Mouse (Mus musculus) kidney, adult 2 months (tissue): ENCODE measurements around the gene Dennd2a. TPM values are rescaled to one million over a fixed set of nuclear protein-coding genes. Genes with fewer than 3 reads are reported as not detected.

Experiments
- DNase-seq: peaks from one replicate; pipeline ENCODE4 v3.0.0; 2021
- H3K27ac ChIP-seq: fragments of 200-500 bp; 2 replicates; pipeline ENCODE4 v1.5.1; 2012; ENCODE audit warnings: low read depth, low read length, control low read depth, inconsistent platforms; ENCODE audit not compliant: insufficient read depth
- H3K27me3 ChIP-seq: fragments of 200-500 bp; replicated peaks from 2 replicates; pipeline ENCODE4 v1.6.1; 2012; ENCODE audit warnings: mild to moderate bottlenecking, moderate library complexity, low read length, inconsistent platforms; ENCODE audit not compliant: control insufficient read depth, insufficient read depth
- H3K36me3 ChIP-seq: fragments of 200-500 bp; 2 replicates; pipeline ENCODE4 v1.6.1; 2012; ENCODE audit warnings: mild to moderate bottlenecking, moderate library complexity, low read length, inconsistent platforms; ENCODE audit not compliant: control insufficient read depth, insufficient read depth
- H3K4me1 ChIP-seq: fragments of 200-500 bp; 2 replicates; pipeline ENCODE4 v1.6.1; 2011; ENCODE audit warnings: low read length; ENCODE audit not compliant: control insufficient read depth, insufficient read depth
- H3K4me3 ChIP-seq: fragments of 200-500 bp; 2 replicates; pipeline ENCODE4 v1.5.1; 2011; ENCODE audit warnings: mild to moderate bottlenecking, low read depth, low read length, control low read depth; ENCODE audit not compliant: insufficient read depth
- CTCF ChIP-seq: fragments of 200-500 bp; conservative IDR thresholded peaks from 2 replicates; pipeline ENCODE4 v1.5.1; 2011; ENCODE audit warnings: low read depth, mild to moderate bottlenecking, control low read depth, low read length, moderate library complexity, mixed read lengths; ENCODE audit not compliant: insufficient read depth, insufficient read length
- POLR2A ChIP-seq: fragments of 200-500 bp; IDR thresholded peaks from one replicate; pipeline ENCODE4 v1.6.1; 2011; ENCODE audit warnings: low read depth, low read length, control low read depth
- WGBS: fragments of 180-500 bp; shearing (Covaris S2); methylation state at CpG from one replicate; pipeline ENCODE4 v1.1.7; 2018; 5-methylcytosine and 5-hydroxymethylcytosine counted together
- polyA plus RNA-seq: library from polyadenylated mRNA; depleted of rRNA; stranded (reverse); fragments of >200 nt; gene quantifications from 2 replicates; pipeline ENCODE4 v1.2.3, GENCODE M21; 2012

The Dennd2a gene
- polyA plus RNA-seq, 1 experiment, result 6.6 TPM

- peak within 1 kb of the TSS; percentile 85 for H3K4me3 ChIP-seq
- peaks cover 1% of the 10 kb centered on the region for H3K36me3 ChIP-seq
- TF ChIP-seq CTCF (no peak), POLR2A (no peak)
- H3K4me1 ChIP-seq, result no peaks in the 10 kb centered on the region; the same call in 1 of the 2 replicates
- H3K27me3 ChIP-seq, result no peaks in the 10 kb centered on the region
- under 1% methylated on average over 49 of the region's 49 CpGs for WGBS
- peak; percentile 89 for DNase-seq
- peak within 1 kb of the TSS; percentile 29 for H3K27ac ChIP-seq
Measured at GRCm38 (mm10) chr6:39573791-39574554, 16.3 kb upstream of the Dennd2a start, which contains the start of gene Adck2. TSS of gene Adck2 (plus strand) at chr6:39573873.

- no peaks in the 10 kb centered on the region for H3K27me3 ChIP-seq
- H3K36me3 ChIP-seq, result no peaks in the 10 kb centered on the region
- H3K4me1 ChIP-seq, result no peaks in the 10 kb centered on the region; the same call in 1 of the 2 replicates
- H3K4me3 ChIP-seq, result no peak overlapping the region
- no peak for DNase-seq
- no peak overlapping the region for H3K27ac ChIP-seq
- TF ChIP-seq CTCF, result no peak
- no peak for TF ChIP-seq POLR2A
- 36% methylated on average over 3 of the region's 3 CpGs for WGBS
Measured at GRCm38 (mm10) chr6:39570426-39570825, 12.8 kb upstream of the Dennd2a start.

GRCm38 (mm10) chr6:39567528-39567927, 9.9 kb upstream of the Dennd2a start:
- no peaks in the 10 kb centered on the region for H3K27me3 ChIP-seq
- 13% methylated on average over 5 of the region's 5 CpGs for WGBS
- no peak for TF ChIP-seq POLR2A
- peak; percentile 56 for TF ChIP-seq CTCF
- DNase-seq, result peak; percentile 57
- H3K27ac ChIP-seq, result no peak overlapping the region
- H3K4me1 ChIP-seq, result no peaks in the 10 kb centered on the region
- H3K4me3 ChIP-seq, result no peak overlapping the region
- H3K36me3 ChIP-seq, result no peaks in the 10 kb centered on the region

- no peaks in the 10 kb centered on the region for H3K4me1 ChIP-seq
- H3K36me3 ChIP-seq, result no peaks in the 10 kb centered on the region
- H3K27me3 ChIP-seq, result no peaks in the 10 kb centered on the region
- H3K27ac ChIP-seq, result no peak overlapping the region
- DNase-seq, result peak; percentile 87
- no peak for TF ChIP-seq POLR2A
- peak; percentile 64 for TF ChIP-seq CTCF
- H3K4me3 ChIP-seq, result no peak overlapping the region
- WGBS, result 21% methylated on average over 23 of the region's 23 CpGs
Measured at GRCm38 (mm10) chr6:39562166-39563015, 4.7 kb upstream of the Dennd2a start.

- no peak for DNase-seq
- TF ChIP-seq CTCF (no peak), POLR2A (no peak)
- WGBS, result 71% methylated on average over 6 of the region's 6 CpGs
- no peak overlapping the region for H3K4me3 ChIP-seq
- H3K27ac ChIP-seq, result no peak overlapping the region
- no peaks in the 10 kb centered on the region for H3K36me3 ChIP-seq
- H3K4me1 ChIP-seq, result no peaks in the 10 kb centered on the region
- 0 out of 2 replicates have a peak, but pooled peaks cover 1% of the 10 kb centered on the region for H3K27me3 ChIP-seq
Measured at GRCm38 (mm10) chr6:39559276-39559939, 1.7 kb upstream of the Dennd2a start.

GRCm38 (mm10) chr6:39556900-39557659, 587 bp downstream of the Dennd2a start:
- 0 out of 2 replicates have a peak, but pooled peaks cover 1% of the 10 kb centered on the region for H3K27me3 ChIP-seq
- peak; percentile 30 for DNase-seq
- TF ChIP-seq CTCF (no peak), POLR2A (no peak)
- H3K36me3 ChIP-seq, result no peaks in the 10 kb centered on the region
- no peaks in the 10 kb centered on the region for H3K4me1 ChIP-seq
- peak overlapping the region; percentile 54 for H3K4me3 ChIP-seq
- whole genome bisulfite sequencing, result 3% methylated on average over 48 of the region's 54 CpGs
- H3K27ac ChIP-seq, result no peak overlapping the region
